Mouse (Mus musculus) neutrophil, adult 5-6 weeks (primary cell): ENCODE data around the gene Necap2. TPM values are rescaled to one million over a fixed set of nuclear protein-coding genes. Genes with fewer than 3 reads are reported as not detected.

ENCODE experiments used
- ATAC-seq: fragments of 151-379, 151-347 bp; 2 replicates; pipeline ENCODE4 v1.8.0; 2017; ENCODE audit warnings: mild to moderate bottlenecking, moderate TSS enrichment; ENCODE audit not compliant: insufficient number of reproducible peaks, poor library complexity, low FRiP score, severe bottlenecking; ENCODE audit errors: extremely low read depth
- total RNA-seq: library from RNA; stranded (forward); fragments of 200-1000 nt; gene quantifications from 2 replicates; pipeline ENCODE4 v1.2.3, GENCODE M21; 2017

Gene Necap2
- total RNA-seq, 1 experiment from 2014 or later, result 117 TPM

DNA sequence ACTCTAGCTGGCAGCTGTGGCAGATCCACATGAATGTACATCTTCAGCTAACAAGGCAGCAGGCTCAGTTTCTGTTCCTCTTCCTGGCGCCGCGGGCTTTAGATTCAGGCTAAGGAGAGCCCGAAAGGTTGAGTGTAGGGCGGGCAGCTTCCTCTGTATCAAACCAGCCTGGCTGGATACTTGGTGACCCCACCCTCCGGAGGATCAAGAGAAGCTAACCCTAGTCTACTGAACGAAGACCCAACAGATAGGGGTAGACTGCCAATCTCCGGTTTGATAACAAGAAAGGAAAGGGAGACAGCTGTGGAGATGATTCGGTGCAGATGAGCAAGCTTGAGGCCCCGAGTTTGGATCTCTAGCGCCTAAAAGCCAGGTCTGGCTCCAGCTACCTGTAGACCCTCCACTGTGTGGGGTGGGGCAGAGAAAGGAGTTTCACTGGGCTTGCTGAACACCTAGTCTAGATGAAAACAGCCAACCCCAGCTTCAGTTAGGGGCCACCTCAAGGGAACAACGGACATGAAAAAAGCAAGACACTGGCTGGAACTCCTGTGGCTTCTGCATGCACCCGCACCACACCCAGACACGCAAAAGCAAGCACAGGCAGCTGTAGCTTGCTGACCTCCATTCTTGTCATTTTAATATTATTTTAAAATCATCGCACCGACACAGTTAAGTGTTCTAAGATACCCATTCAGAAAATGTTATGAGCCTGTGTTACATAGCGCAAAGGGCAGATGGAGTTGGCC lies 1.2 kb downstream of the Necap2 start:
- peak; percentile 54 for ATAC-seq

DNA sequence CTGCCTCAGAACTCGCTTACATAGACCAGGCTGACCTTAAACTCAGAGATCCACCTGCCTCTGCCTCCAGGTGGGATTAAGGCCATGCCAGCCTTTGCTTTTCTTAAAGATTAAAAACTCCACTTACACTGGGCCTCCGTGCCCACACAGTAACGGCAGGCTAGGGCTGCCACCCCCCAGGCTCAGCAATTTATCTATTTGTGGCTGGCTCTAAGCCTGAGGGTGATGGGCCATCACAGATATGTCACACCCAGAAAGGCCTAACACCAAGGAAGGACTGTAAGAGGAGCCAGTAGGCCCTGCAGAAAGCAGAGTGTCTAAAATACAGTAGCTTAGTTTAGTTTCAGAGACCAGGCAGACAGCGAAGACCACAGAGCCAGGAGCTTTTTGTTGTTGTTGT lies 4.0 kb downstream of the Necap2 start:
- no peak for ATAC-seq

DNA sequence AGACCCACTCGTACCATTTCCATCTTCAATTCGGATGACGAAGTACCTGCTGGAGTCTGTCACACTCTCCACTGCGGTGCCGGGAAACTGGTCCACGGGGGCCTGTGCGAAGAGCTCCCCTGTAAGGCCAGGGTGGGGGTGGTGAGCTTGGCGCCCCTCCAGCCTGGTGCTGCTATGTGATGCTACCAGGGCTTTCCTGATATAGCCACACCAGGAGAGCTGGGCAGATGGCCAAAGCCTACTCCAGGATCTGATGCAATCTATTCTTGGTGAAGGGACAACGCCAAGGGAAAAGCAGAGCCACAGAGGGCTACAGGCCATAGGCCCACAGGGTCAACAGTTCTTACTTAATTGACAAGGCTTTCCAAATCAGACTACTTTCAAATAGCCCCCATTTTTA lies 4.5 kb downstream of the Necap2 start:
- no peak for ATAC-seq

DNA sequence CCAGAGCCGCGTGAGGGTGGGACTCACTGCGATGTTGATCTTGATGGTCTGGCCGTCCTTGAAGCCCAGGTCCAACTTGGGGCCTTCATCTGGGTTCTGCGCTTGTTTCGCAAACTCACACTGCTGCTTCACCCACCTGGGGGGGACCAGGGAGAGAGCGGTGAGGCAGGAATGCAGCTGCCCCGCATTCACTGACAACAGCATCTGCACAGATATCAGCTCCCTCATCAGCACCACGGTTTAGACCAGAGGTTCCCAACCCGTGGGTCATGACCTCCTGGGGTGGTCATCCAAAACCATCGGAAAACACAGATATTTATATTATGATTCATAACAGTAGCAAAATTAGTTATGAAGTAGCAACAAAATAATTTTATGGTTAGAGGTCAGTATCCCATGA lies 5.7 kb downstream of the Necap2 start:
- no peak for ATAC-seq

DNA sequence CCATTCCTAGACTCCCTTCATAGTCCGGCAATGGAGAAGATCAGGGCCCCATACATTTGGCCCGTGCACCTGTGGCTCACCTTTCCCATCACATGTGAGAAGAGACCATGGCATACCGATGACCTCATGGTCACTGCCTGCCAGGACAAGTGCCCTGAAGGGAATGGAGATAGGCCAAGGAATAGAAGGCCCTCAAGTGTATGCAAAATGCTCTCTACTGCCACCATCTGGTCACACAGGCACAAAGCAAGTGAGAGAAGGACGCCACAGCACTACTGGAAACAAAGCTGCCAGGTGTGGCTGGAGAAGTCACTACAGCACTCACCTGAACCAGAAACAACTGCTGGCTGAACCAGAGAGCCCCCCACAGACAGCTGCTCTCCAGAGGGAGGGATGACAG lies 8.4 kb downstream of the Necap2 start:
- ATAC-seq, result peak; percentile 40; the same call in 1 of the 2 replicates

DNA sequence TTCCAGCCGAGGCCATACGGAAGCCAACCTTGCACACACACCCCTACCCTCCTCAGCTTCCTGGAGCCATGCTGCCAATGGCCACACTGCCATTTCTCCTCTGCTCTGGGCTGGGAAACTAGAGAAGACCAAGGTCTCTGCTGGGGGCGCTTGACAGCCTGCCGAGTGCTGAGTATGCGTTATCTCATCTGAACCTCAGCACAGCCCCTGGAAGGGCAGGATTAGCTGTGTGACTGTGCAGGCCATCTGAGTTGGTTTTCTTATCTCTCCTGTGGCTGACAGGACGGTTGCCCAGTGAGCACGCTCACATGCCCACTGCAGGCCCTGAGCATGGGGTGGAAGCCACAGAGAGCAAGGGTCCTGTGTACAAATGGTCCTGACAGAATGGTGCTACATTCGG lies 9.5 kb downstream of the Necap2 start:
- no peak for ATAC-seq

DNA sequence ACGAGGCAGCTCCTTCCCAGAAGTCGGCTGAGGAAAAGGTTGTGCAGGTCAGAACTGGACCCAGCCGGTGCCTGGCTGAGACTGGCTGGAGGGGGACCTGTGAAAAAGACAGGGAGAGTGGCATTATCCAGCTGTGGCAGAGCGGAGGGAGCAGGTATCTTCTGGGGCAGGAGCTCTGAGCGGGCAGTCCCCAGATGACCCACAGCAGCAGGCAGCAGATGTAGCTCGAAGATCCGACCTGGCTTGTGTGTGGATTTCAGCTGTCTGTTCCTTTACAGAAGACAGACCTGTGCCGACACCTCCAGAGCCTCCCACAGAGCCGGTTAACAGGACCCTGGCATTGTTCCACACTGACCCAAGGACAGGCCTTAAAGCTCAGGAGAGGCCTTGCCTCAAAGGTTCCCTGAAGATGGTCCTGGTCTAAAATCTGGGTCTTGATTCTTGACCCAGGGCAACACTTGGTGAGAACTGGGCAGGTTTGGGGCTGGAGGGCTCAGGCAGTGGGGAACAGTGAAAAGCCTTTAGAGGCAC lies 10.6 kb downstream of the Necap2 start:
- ATAC-seq, result no peak

DNA sequence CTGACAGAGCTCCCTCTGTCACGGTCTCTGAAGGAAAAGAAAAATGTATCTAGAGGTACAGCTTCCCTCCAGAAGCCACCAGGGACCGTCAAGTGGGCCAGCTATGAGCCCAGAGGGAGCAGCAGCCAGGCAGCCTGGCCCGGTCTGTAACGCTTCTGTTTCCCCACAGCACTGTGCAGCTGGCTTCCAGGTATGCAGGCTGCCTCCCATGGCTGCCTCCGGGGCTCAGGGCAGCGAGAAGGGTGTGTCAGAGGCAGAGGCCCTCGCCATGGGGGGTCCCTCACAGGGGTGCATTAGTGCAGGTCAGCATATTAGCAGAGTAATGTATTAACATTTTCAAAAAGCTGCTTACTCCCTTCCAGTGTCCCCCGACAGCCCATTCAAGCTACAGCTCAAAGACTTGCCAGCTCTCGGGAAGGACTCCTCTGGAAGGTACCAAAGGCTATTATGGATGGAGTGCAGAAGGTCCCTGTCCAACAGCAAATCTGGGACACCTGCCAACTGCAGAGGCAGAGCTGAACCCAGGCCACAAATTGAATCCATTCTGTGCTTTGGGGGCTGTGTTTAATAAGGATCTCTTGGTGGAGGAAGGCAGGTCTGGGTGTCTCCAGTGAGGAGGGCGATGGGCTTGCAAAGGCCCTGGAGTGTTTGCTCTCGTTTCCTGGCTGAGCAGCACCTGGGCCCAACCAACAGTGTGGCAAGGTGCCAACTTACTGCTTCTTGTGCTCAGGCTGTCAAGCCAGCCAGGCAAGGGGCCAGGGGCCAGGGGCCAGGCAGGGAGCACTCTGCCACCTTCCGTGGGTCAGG lies 11.2 kb downstream of the Necap2 start:
- no peak for ATAC-seq

DNA sequence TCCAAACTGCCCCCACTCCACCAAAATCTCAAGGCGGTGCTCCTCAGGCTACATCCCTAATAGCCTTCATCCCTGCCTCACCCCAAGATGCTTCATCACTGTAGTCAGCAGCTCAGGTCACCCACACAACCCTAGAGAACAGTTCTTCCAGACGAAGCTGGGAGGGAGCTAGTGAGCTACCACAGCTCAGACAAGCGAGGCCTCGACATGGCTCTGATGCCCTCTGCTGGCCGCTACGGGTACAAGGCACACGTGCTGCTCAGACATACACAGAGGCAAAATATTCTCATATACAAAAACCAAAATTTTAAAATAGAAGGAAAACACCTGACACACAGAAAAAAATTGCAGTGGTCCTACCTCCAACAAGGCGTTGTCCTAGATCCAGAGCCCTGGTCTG lies 13.0 kb downstream of the Necap2 start:
- peak; percentile 66 for ATAC-seq

DNA sequence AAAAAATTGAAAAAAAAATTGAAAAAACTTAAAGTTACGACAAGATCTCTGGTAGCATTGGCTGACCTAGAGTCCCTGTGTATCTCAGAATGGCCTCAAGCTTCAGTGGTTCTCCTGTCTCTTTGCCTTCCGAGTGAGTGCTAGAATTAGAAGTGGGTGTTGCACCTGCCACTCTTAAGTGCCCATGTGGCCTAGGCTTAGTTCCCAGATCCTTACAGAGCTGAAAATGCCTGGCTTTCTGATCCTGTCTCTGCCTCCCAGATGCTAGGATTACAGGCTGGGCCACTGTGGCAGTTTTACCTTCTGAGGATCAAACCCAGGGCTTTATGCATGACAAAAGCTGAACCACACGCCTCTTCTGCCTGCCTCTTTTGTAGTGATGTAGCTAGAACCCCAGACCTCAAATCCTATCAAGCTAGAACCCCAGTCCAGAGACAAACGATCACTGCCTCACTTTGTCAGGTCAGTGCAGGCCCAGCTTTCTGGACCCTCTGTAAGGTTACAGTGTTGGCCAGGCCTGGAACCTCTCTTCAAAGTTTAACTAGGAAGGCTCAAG lies 14.0 kb downstream of the Necap2 start:
- no peak for ATAC-seq

DNA sequence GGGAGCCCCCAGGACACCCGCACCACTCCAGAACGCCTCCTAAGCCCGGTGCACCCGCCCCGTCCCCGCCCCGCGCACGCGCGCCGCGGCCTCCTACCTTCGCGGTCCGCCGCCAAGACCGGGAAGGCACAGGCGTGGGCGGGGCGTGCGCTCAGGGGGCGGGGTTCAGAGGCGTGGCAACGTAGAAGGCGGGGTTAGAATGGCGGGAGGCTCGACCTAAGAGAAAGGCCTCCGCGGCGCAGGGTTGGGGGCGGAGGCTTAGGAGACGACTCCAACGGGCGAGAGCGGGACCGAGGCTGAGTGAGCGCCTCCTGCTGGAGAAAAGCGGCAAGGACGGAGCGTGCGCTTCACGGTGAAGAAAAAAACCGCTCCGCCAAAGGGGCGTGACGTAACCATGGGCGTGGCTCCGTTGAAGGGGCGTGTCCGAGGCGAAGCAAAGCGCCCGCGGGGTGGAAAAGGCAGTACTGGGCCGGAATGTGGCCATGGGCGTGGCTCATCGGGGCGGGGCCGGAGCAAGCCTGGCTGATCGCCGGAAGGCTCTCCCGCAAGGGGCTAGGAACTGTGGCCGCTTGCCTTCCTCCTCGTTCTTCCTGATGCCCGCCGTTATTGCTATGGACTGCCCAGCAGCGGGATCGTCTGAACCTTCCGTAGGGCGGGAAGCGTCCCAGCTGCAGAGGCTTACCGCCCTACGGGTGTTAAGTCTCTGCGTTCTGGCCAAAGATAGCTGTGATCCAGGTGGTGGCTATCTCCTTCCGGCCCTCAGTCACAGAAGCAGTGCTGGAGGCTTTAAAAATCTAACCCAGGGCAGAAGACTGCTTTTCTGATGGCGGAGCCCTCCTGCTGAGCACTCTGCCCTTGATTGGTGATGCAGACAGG lies 17.5 kb downstream of the Necap2 start, which contains the start of gene Crocc:
Gene Crocc (minus strand): TSS at position 125 of the 876 bp plus-strand sequence.
- peak; percentile 85 for ATAC-seq

DNA sequence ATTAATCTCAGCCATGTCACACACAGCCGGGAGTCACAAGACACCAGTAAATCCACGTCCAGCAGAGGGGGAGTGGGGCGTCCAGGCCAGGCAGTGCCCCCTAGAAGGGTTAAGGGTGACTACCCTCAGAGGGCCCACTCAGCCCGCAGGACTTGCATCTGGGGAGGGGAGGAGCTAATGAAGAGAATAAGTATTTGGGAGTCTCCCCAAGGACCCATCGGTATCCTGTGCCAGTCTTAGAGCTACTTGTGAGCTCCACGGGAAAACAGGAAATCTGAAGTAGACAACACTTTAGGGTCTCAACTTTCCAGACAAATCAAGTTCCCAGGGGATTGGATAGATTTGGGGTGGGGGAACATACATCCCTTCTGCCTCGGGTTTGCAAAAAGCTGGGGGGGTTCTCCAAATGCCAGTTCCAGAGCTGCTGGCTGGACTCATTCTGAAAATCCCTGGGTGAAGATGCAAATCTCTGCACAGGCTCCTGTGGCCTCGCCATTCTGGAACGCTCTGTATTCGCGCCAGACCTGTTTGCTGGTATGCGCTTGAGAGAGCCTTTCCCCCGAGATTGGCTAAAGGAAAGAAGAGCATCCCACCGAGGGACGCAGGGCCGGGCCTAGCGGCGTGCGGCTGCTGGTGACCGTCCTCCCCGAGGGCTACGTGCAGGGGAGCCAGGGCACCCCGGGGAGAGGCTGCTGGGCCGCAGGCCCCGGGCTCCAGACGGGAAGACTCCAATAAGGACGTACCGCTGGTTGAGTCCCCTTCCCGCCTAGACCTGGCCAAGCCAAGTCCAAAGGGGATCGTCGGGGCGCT lies 18.3 kb downstream of the Necap2 start:
- ATAC-seq, result no peak

DNA sequence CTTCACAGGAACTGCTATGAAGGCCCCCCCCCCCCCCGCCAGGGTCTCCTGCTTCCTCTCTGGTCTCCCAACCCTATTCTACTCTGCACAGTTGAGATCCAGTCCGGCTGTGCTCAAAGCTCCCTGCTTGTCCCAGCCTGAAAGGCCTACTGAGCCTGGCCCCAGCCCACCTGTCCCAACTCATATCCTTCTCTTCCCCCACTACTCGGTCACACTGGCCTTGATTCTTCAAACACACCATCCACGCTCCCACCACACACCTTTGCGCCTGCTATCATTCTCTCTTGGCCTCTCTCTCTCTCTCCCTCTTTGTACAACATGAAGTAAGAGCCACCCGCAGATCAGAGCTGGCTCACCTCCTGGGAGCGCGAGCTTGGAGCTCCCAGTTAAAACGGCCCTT lies 19.3 kb downstream of the Necap2 start:
- ATAC-seq, result no peak

DNA sequence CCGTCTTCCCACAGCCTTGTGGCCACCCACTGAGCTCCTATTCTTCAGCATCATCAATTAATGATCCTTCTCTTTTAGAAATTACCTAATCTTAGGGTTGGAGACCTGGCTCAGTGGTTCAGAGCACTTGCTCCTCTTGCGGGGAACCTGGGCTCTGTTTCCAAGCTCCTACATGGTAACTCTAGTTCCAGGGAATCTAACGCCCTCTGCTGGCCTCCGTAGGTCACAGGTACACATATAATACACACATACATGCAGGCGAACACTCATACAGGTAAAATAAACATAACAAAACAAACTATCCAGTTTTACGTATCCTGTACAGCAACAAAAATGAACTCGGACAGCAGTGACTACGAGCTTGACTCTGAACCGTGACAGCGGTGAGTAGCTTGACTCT lies 21.2 kb downstream of the Necap2 start:
- ATAC-seq, result no peak

DNA sequence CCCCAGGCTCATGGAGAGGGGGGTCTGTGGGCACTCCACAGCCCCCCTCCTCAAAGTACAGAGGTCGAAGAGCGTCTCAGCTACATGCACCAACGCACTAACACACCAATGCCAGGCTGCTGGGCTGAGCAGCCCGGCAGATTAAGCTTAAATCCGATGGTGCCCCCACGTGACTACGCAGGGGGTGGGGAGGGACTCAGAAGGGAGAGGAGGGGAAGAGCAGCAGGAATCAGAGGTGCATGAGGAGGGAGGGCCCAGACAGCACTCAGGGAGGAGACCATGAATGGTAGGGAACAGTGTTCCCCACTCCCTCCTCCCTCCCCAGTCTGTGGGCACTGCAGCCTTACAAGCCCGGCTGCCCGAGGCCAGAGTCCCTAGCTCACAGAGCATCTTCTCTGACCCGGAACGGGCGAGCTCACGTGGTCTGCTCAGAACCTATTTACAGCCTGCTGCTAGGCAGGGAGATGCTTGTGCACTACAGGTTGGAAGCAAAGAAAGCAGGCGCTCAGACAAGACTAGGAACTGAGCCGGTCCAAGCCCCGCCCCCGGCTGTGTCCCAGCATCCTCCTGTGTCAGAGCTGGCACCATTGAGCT lies 24.5 kb downstream of the Necap2 start:
- no peak for ATAC-seq

DNA sequence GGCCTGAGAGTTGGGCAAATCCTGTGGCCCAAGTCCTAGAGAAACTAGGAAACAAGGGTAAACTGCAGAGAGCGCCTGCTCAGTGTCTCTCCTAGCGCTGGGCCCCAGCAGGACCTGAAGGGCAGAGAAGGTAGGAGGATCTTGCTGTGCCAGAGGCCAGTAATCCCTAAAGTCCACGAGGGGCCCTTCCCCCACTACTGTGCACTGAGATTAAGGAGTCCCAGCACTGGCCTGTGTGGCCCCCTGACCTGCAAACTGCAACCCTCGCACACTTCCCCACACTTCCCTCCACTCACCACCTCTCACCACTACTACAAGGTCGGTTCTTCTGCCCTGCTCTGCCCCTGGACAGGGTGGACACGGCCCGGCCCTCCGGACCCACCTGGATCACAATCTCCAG lies 25.0 kb downstream of the Necap2 start:
- no peak for ATAC-seq

DNA sequence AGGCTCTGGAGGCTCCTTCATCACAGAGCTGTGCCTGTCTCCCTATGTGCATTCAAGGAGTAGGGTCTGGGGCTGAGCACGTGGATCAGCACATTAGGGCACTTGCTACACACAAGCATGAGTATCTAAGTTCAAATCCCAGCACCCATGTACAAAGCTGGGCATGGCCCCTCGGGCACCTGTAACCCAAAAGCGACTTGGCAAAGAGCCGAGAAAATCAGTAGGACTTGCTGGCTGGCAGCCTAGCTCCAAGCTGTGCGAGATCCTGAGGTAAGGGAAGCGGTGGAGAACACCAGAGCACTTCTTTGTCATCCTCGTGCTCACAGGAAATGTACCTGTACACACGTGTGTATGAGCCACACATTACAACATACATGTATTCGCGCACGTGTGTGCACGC lies 25.7 kb downstream of the Necap2 start:
- ATAC-seq, result no peak

DNA sequence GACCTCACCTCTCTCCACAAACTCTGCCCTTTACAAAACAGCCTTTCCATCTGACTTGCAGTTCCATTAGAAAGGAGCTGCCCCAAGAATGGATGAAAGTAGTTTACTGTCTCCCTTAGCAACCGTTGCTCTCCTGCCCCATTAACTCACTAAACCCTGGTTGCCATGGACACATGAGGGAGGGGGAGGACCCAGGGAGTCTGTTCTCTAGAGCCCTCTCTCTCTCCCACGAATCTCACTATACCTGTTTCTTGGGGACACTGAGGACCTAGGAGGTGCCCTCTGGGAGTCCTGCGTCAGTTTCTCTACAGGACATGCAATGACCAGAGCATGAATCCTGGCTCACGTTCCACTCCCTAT lies 28.7 kb downstream of the Necap2 start:
- no peak for ATAC-seq
